Comparison of ENCODE assay signal across 16 mouse cellular contexts in the genomic region with DNA sequence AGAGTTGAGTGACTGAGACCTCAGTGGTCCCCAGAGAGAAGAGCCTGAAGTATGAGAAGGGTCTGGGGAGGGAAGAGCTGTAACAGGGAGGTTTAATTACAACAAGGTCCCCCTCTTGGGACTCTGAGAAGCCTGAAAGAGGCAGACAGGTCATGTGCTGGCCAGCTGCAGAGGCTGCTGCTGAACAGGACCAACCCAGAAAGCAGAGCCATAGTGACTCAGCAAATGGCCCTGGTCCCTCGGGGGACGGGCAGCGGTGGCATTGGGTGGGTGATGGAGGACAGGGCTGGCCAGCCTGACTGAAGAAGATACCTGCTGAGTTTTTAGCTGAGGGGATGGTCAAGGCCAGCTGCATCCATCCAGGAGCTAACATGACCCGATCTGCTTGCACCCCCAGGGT. TPM values are rescaled to one million over a fixed set of nuclear protein-coding genes. Genes with fewer than 3 reads are reported as not detected.
DNase-seq lines count a peak whose midpoint lies in the region; ATAC-seq lines count a peak whose summit lies in the region.
"Had no signal": no experiment of that assay in that cellular context is flagged by ENCODE, and none has a peak within 500 bp of the region (broad histone marks: within the 10 kb centered on the region; RNA-seq: fewer than 3 reads in every experiment).

No protein-coding gene starts in this region.

- ATAC-seq in intestine, embryonic 16.5 days = no peak
- ATAC-seq: forebrain, embryonic 16.5 days; lung, postnatal 0 days had no signal

- peak; percentile 48 to 60 for DNase-seq in heart, postnatal 10 days
- no peak for DNase-seq in heart, adult 8-10 months (ENCODE audit: low spot score)
- DNase-seq in spleen, postnatal 10 days (ENCODE audit: low spot score in 2 of 2) = peak; percentile 4 to 21
- DNase-seq in spleen, postnatal 4 days (ENCODE audit: low spot score in 2 of 2) = no peak
- DNase-seq in adrenal gland, postnatal 25 days = peak; percentile 71
- DNase-seq in frontal cortex, postnatal 25 days (ENCODE audit: low spot score in 2 of 2) = no peak
- DNase-seq: cerebellum, adult 9-10 months; kidney, postnatal 14 days; right cerebral cortex, postnatal 25 days had no signal

- H3K27ac ChIP-seq in intestine, embryonic 16.5 days (ENCODE audit: low read length) = no peak overlapping the region
- H3K27ac ChIP-seq: embryonic facial prominence, embryonic 13.5 days; limb, embryonic 13.5 days; stomach, postnatal 0 days had no signal

- H3K27me3 ChIP-seq in intestine, embryonic 16.5 days (replicated peaks; ENCODE audit: control insufficient read depth, insufficient read depth, low read length) = no peaks in the 10 kb centered on the region
- H3K27me3 ChIP-seq: embryonic facial prominence, embryonic 13.5 days; limb, embryonic 13.5 days had no signal

- no peaks in the 10 kb centered on the region for H3K36me3 ChIP-seq in intestine, embryonic 16.5 days (ENCODE audit: control insufficient read depth, insufficient read depth, low read length)
- H3K36me3 ChIP-seq: embryonic facial prominence, embryonic 13.5 days; limb, embryonic 13.5 days had no signal

- intact Hi-C loops in heart, postnatal 10 days (cut with DNase I) = no loop called here

- H3K9ac ChIP-seq in intestine, embryonic 16.5 days (ENCODE audit: low read depth, low read length) = no peak overlapping the region
- H3K9ac ChIP-seq: embryonic facial prominence, embryonic 13.5 days; limb, embryonic 13.5 days had no signal

- H3K4me3 ChIP-seq in intestine, embryonic 16.5 days (ENCODE audit: low read length) = no peak overlapping the region
- H3K4me3 ChIP-seq: embryonic facial prominence, embryonic 13.5 days; limb, embryonic 13.5 days had no signal

- no peaks in the 10 kb centered on the region for H3K4me1 ChIP-seq in intestine, embryonic 16.5 days (ENCODE audit: control insufficient read depth, insufficient read depth, low read length)

- 88% methylated on average over 4 of the region's 4 CpGs for WGBS in intestine, embryonic 16.5 days

- no peak overlapping the region for H3K4me2 ChIP-seq in intestine, embryonic 16.5 days (ENCODE audit: low read depth, low read length)
- H3K4me2 ChIP-seq: embryonic facial prominence, embryonic 13.5 days; limb, embryonic 13.5 days had no signal

- H3K9me3 ChIP-seq in intestine, embryonic 16.5 days (ENCODE audit: control insufficient read depth, low read length) = no peaks in the 10 kb centered on the region
- H3K9me3 ChIP-seq: embryonic facial prominence, embryonic 13.5 days; limb, embryonic 13.5 days had no signal

RNA-seq across cellular contexts. Expression of gene Slc11a1, which starts 1.4 kb away (rescaled TPM):
- 1 to 10 TPM; 1.2 to 3.7 TPM for total RNA-seq in heart, postnatal 10 days (2021)
- 1 to 10 TPM; 3.9 to 6.6 (median 5.1) TPM for total RNA-seq in heart, adult 8-10 months (2022)
- total RNA-seq in adrenal gland, postnatal 25 days (2021) = 5.8 and 11.4 TPM in 2 replicates
- 8.0 and 8.9 TPM in 2 replicates for polyA plus RNA-seq in intestine, embryonic 16.5 days (2015; fragmentation: Nextera tagmentation; extraction: Ambion mirVana)
- total RNA-seq: MEL had no signal

RNA-seq across cellular contexts. Expression of gene Catip, which starts 14.5 kb away (rescaled TPM):
- under 1 TPM; 0.29 to 0.45 TPM for total RNA-seq in heart, postnatal 10 days (2021)
- total RNA-seq in heart, adult 8-10 months (2022) = under 1 TPM; 0.17 to 0.37 (median 0.25) TPM
- total RNA-seq in adrenal gland, postnatal 25 days (2021) = 0.67 TPM in 2 replicates
- polyA plus RNA-seq in intestine, embryonic 16.5 days (2015; fragmentation: Nextera tagmentation; extraction: Ambion mirVana) = 0.24 and 0.50 TPM in 2 replicates

RNA-seq across cellular contexts. Expression of gene Ctdsp1, which starts 14.9 kb away (rescaled TPM):
- total RNA-seq in heart, postnatal 10 days (2021) = 100 to 1,000 TPM; 117 to 122 TPM
- 100 to 1,000 TPM; 115 to 130 (median 121) TPM for total RNA-seq in heart, adult 8-10 months (2022)
- total RNA-seq in adrenal gland, postnatal 25 days (2021) = 168 and 179 TPM in 2 replicates
- 69.4 and 72.3 TPM in 2 replicates for polyA plus RNA-seq in intestine, embryonic 16.5 days (2015; fragmentation: Nextera tagmentation; extraction: Ambion mirVana)

RNA-seq across cellular contexts. Expression of gene Vil1, which starts 32.8 kb away (rescaled TPM):
- 1 to 10 TPM; 1.1 to 1.2 TPM for total RNA-seq in heart, postnatal 10 days (2021)
- 1 to 10 TPM in 3 of 4 experiments, under 1 TPM in 1; 0.98 to 2.0 (median 1.7) TPM for total RNA-seq in heart, adult 8-10 months (2022)
- total RNA-seq in adrenal gland, postnatal 25 days (2021) = 1.6 TPM in 2 replicates
- polyA plus RNA-seq in intestine, embryonic 16.5 days (2015; fragmentation: Nextera tagmentation; extraction: Ambion mirVana) = 207 and 244 TPM in 2 replicates

Comparison
In these comparisons a context has a peak if more than half of its experiments do, and no peak if none do; other contexts are left out.
1. DNase-seq: peak in heart, postnatal 10 days (2 of 2), spleen, postnatal 10 days (2 of 2) and adrenal gland, postnatal 25 days (single experiment); none in heart, adult 8-10 months (single experiment), spleen, postnatal 4 days (0 of 2) and frontal cortex, postnatal 25 days (0 of 2).